Mouse (Mus musculus): ENCODE results near the gene Pou2f2. TPM values are rescaled to one million over a fixed set of nuclear protein-coding genes. Genes with fewer than 3 reads are reported as not detected.

The Pou2f2 gene
- polyA plus RNA-seq, 1 experiment from 2014 or later, result 0.09 TPM

DNA sequence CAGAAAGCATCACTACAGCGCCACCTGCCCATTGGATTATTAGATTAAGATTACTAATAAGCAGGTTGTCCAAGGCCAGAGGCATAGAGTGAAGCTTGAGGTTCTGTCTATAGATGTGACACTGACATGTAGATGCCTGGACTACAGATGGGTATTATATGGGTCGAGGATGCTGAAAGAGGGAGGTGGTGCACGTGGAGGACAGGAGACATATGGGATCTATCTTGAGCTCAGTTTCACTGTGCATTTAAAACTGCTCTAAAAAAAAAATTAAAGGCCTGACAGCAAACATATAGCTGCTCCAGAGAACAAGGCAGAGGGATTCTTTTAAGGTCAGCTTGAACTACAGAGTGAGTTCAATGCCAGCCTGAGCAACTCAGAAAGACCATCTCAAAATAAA lies 81.4 kb downstream of the Pou2f2 start:
- DNase-seq (ENCODE audit: low read depth, low spot score) (no peak), ATAC-seq (no peak)
- peaks cover 16% of the 10 kb centered on the region for H3K27me3 ChIP-seq
- ChIA-PET CTCF (no interaction called here), POLR2A (interaction anchor here (1.3 kb wide), 1 partner anchor 16 kb away, joined by 4 read pairs; no protein-coding TSS in a partner anchor)
- in situ Hi-C loops (cut with MboI; ENCODE audit: low pct_unique_long_range_greater_than_20kb), result no loop called here
- no peak for TF ChIP-seq CTCF (IDR thresholded peaks at IDR 0.05)

DNA sequence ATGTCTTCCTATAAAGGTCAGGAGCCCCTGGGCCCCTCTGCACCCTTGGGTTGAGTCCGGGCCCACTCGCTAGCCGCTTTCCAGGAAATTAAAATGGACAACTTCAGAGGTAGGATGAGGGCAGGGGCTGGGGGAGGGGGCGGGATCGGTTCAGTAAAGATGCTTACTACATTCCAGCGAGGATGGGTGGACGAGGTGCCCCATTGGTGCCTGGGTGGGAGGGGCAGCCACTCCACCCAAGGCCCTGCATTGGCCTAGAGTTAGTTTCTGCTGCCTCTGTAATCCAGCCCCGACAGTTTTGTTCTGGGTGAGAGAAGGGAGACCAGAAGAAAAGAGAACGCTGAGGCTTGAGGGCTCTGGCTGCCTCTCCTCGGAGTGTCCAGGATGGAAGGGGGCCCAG lies 89.7 kb downstream of the Pou2f2 start:
- CTCF ChIA-PET, result no interaction called here

DNA sequence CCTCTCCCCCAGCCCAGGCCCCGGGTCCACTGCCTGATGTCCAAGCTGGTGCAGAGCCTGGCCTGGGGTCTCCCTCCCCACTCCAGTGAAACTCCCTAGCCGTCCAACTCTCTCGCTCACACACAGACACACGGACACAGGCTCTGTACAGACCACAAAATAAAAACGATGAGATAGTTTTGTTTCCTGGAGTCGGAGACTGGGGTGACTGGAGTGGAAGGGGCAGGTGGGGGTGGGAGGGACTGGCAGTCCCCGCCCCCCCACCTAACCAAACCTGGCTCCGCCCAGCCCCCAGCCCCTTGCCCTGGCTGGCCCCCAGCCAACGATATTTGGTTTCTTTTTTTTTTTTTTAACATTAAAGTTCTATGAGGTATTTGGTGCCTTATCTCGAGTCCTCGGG lies 90.6 kb downstream of the Pou2f2 start:
- no peak for TF ChIP-seq CTCF (IDR thresholded peaks at IDR 0.05)
- no peak for ATAC-seq
- H3K27me3 ChIP-seq, result no peaks in the 10 kb centered on the region
- no peak for DNase-seq (ENCODE audit: low read depth, low spot score)
- ChIA-PET CTCF (no interaction called here), POLR2A (no interaction called here)
- in situ Hi-C loops (cut with MboI; ENCODE audit: low pct_unique_long_range_greater_than_20kb), result no loop called here

More for the DNA sequence above, 89.7 kb downstream of the Pou2f2 start:
- POLR2A ChIA-PET, result no interaction called here
- ATAC-seq (no peak), DNase-seq (ENCODE audit: low read depth, low spot score) (no peak)
- H3K27me3 ChIP-seq, result no peaks in the 10 kb centered on the region
- TF ChIP-seq CTCF (IDR thresholded peaks at IDR 0.05), result no peak
- in situ Hi-C loops (cut with MboI; ENCODE audit: low pct_unique_long_range_greater_than_20kb), result no loop called here

DNA sequence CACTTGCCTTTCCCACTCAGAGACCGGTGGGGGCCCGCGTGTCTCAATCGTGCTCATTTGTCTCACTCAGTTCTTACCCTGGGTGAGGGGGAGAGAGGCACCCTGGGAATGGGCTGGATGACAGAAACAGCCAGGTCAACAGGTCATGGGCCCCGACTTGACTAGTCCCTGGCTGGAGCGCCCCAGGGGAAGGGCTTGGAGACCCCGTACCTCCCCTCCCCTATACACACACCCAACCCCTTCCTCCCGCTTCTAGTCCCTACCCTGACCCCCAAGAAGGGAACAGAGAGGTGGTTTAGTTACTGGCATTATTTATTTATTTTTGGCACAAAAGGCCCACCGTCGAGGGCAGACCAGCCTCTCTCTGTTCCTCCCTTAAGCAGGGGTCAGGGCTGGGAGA lies 91.0 kb downstream of the Pou2f2 start:
- CTCF ChIA-PET, result no interaction called here
- in situ Hi-C loops (cut with MboI; ENCODE audit: low pct_unique_long_range_greater_than_20kb), result no loop called here
- no peaks in the 10 kb centered on the region for H3K27me3 ChIP-seq
- TF ChIP-seq CTCF (IDR thresholded peaks at IDR 0.05), result no peak
- POLR2A ChIA-PET, result no interaction called here
- no peak for ATAC-seq
- DNase-seq (ENCODE audit: low read depth, low spot score), result no peak

DNA sequence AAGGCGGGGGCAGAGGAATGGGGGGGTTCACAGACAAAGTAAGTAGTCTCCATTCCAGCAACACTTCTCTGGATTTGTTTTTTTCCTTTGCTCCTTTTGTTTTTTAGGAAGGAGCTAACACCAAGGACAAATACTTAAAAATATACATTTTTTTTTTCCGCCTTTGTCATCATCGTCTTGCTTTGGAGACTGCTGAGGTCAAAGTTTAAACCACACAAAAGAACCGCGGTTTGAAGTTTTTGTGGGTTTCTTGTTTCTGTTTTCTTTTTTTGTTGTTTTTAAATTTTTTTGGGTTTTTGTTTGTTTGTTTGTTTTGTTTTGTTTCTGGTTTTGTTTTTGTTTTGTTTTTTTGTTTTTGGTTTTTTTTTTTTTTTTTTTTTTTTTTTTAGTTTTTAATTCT lies 91.6 kb downstream of the Pou2f2 start:
- in situ Hi-C loops (cut with MboI; ENCODE audit: low pct_unique_long_range_greater_than_20kb), result no loop called here
- DNase-seq (ENCODE audit: low read depth, low spot score) (no peak), ATAC-seq (no peak)
- TF ChIP-seq CTCF (IDR thresholded peaks at IDR 0.05), result no peak
- ChIA-PET POLR2A (no interaction called here), CTCF (interaction anchor here (1.3 kb wide), 1 partner anchor 100 kb away, joined by 4 read pairs; no protein-coding TSS in a partner anchor)
- H3K27me3 ChIP-seq, result no peaks in the 10 kb centered on the region

DNA sequence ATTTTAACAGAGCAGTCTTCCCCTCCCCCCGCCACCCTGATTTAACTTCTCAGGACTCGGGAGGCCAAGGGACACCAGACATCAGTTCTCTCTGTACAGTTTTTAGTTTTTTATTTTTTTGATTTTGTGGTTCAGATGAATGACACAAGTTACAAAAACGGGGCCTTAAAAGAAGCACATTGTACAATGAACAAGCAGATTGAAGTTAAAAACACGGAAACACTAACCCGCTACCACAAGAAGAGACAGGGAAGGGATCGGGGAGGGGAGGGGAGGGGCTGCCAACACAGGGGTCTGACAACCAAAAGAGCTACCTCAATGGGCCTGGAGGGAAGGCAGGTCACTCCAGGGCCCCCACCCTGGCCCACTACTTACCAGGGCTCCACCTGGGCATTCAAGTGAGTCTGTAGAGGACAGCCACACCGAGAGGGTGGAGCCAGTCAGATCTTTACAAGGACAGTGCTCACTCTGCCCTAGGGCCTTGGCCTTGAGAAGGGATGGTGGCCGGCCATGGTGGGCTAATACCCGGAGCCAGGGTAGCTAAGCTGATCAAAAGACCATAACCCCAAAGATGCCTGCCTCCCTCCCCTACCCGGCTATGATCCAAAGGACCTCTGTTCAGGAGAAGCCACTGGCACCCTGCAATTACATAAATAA lies 92.1 kb downstream of the Pou2f2 start:
- no peak for ATAC-seq
- DNase-seq (ENCODE audit: low read depth, low spot score), result no peak
- in situ Hi-C loops (cut with MboI; ENCODE audit: low pct_unique_long_range_greater_than_20kb), result no loop called here
- TF ChIP-seq CTCF (IDR thresholded peaks at IDR 0.05), result no peak
- POLR2A ChIA-PET, result no interaction called here
- CTCF ChIA-PET, result interaction anchor here (1.2 to 1.3 kb wide), 2 partner anchors 9 to 101 kb away, joined by 4 read pairs; no protein-coding TSS in a partner anchor
- no peaks in the 10 kb centered on the region for H3K27me3 ChIP-seq

DNA sequence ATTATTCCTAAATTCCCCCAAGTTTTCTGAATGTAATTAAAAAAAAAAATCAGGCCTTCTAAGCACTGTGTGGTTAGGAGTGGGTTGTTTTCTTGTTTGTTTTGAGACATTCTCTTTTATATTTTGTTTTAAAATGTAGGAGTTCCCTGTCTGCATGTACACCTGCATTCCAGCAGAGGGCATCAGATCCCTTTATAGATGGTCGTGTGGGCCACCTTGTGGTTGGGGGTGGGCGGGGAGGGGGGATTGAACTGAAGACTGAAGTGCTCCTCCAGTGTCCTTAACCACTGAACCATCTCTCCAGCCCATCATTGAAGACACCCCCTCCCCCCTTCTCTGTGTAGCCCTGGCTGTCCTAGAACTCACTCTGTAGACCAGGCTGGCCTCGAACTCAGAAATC lies 92.9 kb downstream of the Pou2f2 start:
- in situ Hi-C loops (cut with MboI; ENCODE audit: low pct_unique_long_range_greater_than_20kb), result no loop called here
- POLR2A ChIA-PET, result no interaction called here
- TF ChIP-seq CTCF (IDR thresholded peaks at IDR 0.05), result no peak
- H3K27me3 ChIP-seq, result no peaks in the 10 kb centered on the region
- ATAC-seq (no peak), DNase-seq (ENCODE audit: low read depth, low spot score) (no peak)
- CTCF ChIA-PET, result interaction anchor here (1.2 to 1.4 kb wide), 2 partner anchors 8 kb away, joined by 4 to 6 read pairs; no protein-coding TSS in a partner anchor

DNA sequence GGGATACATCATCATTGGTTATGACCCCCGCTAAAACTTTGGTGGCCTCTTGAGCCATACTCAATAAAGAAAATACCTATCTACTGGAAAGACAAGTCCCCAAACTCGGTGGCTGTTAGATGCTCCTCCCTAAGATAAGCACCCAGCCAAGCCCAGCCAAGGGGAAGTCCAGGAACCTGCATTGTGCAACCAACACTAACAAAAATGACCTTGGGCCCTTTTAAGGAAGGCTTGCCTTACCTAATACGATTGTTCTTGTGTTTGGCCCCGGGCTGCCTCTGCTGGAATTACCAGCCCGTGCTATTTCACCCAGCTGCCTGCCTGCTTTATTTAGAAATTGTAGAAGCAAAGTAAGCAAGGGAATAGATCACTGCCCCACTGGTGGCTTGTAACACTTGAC lies 94.9 kb downstream of the Pou2f2 start:
- ChIA-PET POLR2A (no interaction called here), CTCF (no interaction called here)
- TF ChIP-seq CTCF (IDR thresholded peaks at IDR 0.05), result no peak
- ATAC-seq (peak; percentile 20), DNase-seq (ENCODE audit: low read depth, low spot score) (no peak)
- in situ Hi-C loops (cut with MboI; ENCODE audit: low pct_unique_long_range_greater_than_20kb), result no loop called here
- no peaks in the 10 kb centered on the region for H3K27me3 ChIP-seq

DNA sequence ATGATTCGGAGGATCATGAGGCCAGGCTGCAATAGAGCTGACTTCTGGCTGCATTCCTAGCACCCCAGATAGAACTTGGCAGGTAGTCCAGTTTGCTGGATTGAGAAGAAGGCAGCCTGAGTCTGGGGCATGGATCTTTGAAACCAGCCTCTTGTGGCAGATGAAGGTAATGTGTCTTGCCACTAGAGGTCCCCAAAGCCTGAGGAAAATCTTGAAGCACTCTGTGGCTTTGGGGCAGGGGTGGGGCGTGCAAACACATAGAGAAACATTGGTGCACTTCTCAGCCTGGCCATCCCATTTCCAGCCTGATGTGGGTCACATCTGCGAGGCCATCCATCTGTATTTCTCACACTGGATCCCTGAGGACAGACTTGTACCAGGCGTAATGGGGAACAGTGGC lies 97.0 kb downstream of the Pou2f2 start:
- ChIA-PET CTCF (interaction anchor here (2.6 kb wide), 1 partner anchor 12 kb away, joined by 12 read pairs; no protein-coding TSS in a partner anchor), POLR2A (interaction anchor here (1.3 kb wide), 1 partner anchor 16 kb away, joined by 4 read pairs; no protein-coding TSS in a partner anchor)
- in situ Hi-C loops (cut with MboI; ENCODE audit: low pct_unique_long_range_greater_than_20kb), result no loop called here
- DNase-seq (ENCODE audit: low read depth, low spot score), result no peak
- no peaks in the 10 kb centered on the region for H3K27me3 ChIP-seq
- ATAC-seq, result peak; percentile 28
- no peak for TF ChIP-seq CTCF (IDR thresholded peaks at IDR 0.05)

DNA sequence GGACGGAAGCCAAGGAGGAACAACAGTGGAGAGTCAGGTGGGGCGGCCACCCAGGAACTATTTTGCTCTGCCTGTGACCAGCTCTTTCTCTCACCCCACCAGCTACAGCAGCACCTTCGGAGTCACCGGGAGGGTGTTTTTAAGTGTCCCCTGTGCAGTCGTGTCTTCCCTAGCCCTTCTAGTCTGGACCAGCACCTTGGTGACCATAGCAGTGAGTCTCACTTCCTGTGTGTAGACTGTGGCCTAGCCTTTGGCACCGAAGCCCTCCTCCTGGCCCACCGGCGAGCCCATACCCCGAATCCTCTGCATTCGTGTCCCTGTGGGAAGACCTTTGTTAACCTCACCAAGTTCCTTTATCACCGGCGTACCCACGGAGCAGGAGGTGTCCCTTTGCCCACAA lies 99.1 kb downstream of the Pou2f2 start:
- TF ChIP-seq CTCF (IDR thresholded peaks at IDR 0.05), result no peak
- ChIA-PET CTCF (interaction anchor here (1.1 to 1.6 kb wide), 2 partner anchors 13 to 46 kb away, joined by 6 read pairs; no protein-coding TSS in a partner anchor), POLR2A (no interaction called here)
- ATAC-seq (no peak), DNase-seq (ENCODE audit: low read depth, low spot score) (no peak)
- no peaks in the 10 kb centered on the region for H3K27me3 ChIP-seq
- in situ Hi-C loops (cut with MboI; ENCODE audit: low pct_unique_long_range_greater_than_20kb), result no loop called here

DNA sequence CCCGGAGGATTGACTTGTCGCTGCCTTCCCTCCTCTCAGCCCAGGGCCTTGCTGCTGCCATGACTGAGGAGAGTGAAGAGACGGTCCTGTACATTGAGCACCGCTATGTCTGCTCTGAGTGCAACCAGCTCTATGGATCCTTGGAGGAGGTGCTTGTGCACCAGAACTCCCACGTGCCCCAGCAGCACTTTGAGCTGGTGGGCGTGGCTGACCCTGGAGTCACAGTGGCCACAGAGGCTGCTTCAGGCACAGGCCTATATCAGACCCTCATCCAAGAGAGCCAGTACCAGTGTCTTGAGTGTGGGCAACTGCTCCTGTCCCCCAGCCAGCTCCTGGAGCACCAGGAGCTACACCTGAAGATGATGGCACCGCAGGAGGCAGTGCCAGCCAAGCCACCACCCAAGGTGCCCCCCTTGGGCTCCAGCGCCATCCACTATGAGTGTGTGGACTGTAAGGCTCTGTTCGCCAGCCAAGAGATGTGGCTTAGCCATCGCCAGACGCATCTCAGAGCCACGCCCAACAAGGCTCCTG lies 100.0 kb downstream of the Pou2f2 start:
- ChIA-PET CTCF (interaction anchor here (1.3 to 1.6 kb wide), 2 partner anchors 7 to 45 kb away, joined by 4 to 6 read pairs; no protein-coding TSS in a partner anchor), POLR2A (no interaction called here)
- DNase-seq (ENCODE audit: low read depth, low spot score) (no peak), ATAC-seq (no peak)
- H3K27me3 ChIP-seq, result no peaks in the 10 kb centered on the region
- TF ChIP-seq CTCF (IDR thresholded peaks at IDR 0.05), result no peak
- in situ Hi-C loops (cut with MboI; ENCODE audit: low pct_unique_long_range_greater_than_20kb), result no loop called here
